Mouse (Mus musculus) neural tube, embryonic 12.5 days (tissue): ENCODE results near the gene Rnf227. TPM values are rescaled to one million over a fixed set of nuclear protein-coding genes. Genes with fewer than 3 reads are reported as not detected.
"Not testable (repeated sequence)": the region's sequence is repeated elsewhere in the genome, so short reads cannot be mapped to it uniquely, and the experiment has no call there.

Source experiments
- ATAC-seq: fragments of 200-750 bp; cut with Nextera tagmentation; 2 replicates; pipeline ENCODE4 v1.8.0; 2017; ENCODE audit warnings: low read depth, mild to moderate bottlenecking, moderate TSS enrichment, moderate library complexity; ENCODE audit not compliant: low FRiP score
- H3K27ac ChIP-seq: fragments of 300-500 bp; sonication (generic); 2 replicates; pipeline ENCODE4 v1.5.1; 2016
- H3K27me3 ChIP-seq: fragments of 300-500 bp; sonication (generic); replicated peaks from 2 replicates; pipeline ENCODE4 v1.6.1; 2016; ENCODE audit warnings: mild to moderate bottlenecking
- H3K36me3 ChIP-seq: fragments of 300-500 bp; sonication (generic); 2 replicates; pipeline ENCODE4 v1.6.1; 2016; ENCODE audit warnings: mild to moderate bottlenecking
- H3K4me1 ChIP-seq: fragments of 300-500 bp; sonication (generic); 2 replicates; pipeline ENCODE4 v1.6.1; 2016
- H3K4me2 ChIP-seq: fragments of 300-500 bp; sonication (generic); replicated peaks from 2 replicates; pipeline ENCODE4 v1.6.1; 2016; ENCODE audit warnings: mild to moderate bottlenecking
- H3K4me3 ChIP-seq: fragments of 300-500 bp; sonication (generic); 2 replicates; pipeline ENCODE4 v1.5.1; 2016
- H3K9ac ChIP-seq: fragments of 300-500 bp; sonication (generic); 2 replicates; pipeline ENCODE4 v1.6.1; 2016; ENCODE audit warnings: mild to moderate bottlenecking
- H3K9me3 ChIP-seq: fragments of 300-500 bp; sonication (generic); 2 replicates; pipeline ENCODE4 v1.6.1; 2016; ENCODE audit warnings: mild to moderate bottlenecking
- WGBS: fragments of 180-500 bp; shearing (Covaris S2); methylation state at CpG from one replicate; pipeline ENCODE4 v1.1.7; 2016; 5-methylcytosine and 5-hydroxymethylcytosine counted together
- polyA plus RNA-seq: library from polyadenylated mRNA; unstranded; fragments of >200 nt; fragmentation: Nextera tagmentation; extraction: Ambion mirVana; gene quantifications from 2 replicates; pipeline ENCODE4 v1.2.1, GENCODE M21; 2016

The Rnf227 gene
- 51.3 and 58.6 TPM in 2 replicates for polyA plus RNA-seq

DNA sequence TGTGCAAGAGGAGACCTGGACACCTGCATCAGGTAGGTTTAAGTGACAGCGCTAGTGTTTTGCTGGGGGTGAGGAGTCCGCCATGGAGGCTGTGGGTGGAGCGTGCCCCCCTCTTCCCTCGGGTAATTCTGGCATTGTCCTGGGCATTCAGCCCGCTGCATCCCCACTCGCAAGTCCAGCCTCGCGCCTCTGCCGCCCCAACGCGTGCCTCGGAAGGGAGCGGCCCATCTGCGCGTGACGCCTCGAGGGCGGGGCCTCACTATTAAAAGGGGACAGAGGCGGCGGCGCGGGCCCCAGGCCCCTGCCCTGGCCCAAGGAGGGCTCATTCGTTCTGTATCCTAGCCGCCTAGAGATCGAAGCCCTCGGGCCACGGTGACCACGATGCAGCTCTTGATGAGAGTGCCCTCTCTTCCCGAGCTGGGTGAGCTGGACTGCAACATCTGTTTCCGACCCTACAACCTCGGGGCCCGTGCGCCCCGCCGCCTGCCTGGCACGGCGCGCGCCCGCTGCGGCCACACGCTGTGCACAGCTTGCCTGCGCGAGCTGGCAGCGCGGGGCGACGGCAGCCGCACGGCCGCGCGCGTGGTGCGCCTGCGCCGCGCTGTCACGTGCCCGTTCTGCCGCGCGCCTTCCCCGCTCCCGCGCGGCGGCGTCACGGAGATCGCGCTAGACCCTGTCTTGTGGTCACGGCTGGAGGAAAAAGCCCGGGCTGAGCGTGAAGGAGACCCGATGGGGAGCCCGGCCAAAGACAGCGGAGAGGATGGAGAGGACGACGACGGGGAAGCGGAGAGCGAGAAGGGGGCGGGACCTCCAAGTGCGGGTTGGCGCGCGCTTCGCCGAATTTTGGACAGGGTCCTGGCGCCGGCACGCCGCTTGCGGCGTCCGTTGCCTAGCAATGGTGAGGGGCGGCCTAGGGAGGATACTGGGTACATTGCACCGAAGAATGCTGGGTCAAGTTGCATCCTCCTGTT lies at the start of gene Rnf227:
Gene Rnf227, plus strand, starts transcription at position 301 of the 971 bp plus-strand sequence.
- 2% methylated on average over 99 of the region's 99 CpGs for WGBS
- peak within 1 kb of the TSS; percentile 72; the same call in 1 of the 2 replicates for H3K27ac ChIP-seq
- ATAC-seq = peak; percentile 90
- H3K4me1 ChIP-seq = peaks cover 17% of the 10 kb centered on the region
- H3K9ac ChIP-seq = peak within 1 kb of the TSS; percentile 72
- H3K27me3 ChIP-seq = peaks cover 3% of the 10 kb centered on the region; the same call in 1 of the 2 replicates
- H3K4me2 ChIP-seq = peak within 1 kb of the TSS; percentile 80
- H3K36me3 ChIP-seq = peaks cover 29% of the 10 kb centered on the region
- H3K9me3 ChIP-seq = no peaks in the 10 kb centered on the region
- H3K4me3 ChIP-seq = peak within 1 kb of the TSS; percentile 57

DNA sequence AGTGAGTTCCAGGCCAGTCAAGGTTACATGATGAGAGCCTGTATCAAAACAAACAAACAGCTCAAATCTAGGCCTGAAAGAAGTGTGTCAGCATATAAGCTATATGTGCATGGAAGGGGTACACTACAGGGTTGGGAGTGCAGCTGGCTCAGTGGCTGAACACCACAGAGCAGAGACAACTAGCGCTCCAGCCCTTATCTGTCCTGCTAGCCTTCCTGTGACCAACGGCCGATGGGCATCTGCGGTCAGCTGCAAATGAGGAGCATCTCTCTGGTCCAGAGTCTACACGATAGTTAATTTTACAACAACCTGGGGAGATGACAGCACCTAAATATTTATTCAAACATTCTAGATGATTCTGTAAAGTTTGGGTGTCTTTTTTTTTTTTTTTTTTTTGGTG lies 49.1 kb upstream of the Rnf227 start:
- Histone ChIP-seq H3K36me3 (no peaks in the 10 kb centered on the region), H3K9ac (no peak overlapping the region), H3K4me3 (no peak overlapping the region), H3K4me1 (no peaks in the 10 kb centered on the region), H3K4me2 (no peak overlapping the region), H3K27ac (no peak overlapping the region), H3K9me3 (no peaks in the 10 kb centered on the region), H3K27me3 (no peaks in the 10 kb centered on the region)
- no peak for ATAC-seq
- 95% methylated on average over 5 of the region's 5 CpGs for WGBS

DNA sequence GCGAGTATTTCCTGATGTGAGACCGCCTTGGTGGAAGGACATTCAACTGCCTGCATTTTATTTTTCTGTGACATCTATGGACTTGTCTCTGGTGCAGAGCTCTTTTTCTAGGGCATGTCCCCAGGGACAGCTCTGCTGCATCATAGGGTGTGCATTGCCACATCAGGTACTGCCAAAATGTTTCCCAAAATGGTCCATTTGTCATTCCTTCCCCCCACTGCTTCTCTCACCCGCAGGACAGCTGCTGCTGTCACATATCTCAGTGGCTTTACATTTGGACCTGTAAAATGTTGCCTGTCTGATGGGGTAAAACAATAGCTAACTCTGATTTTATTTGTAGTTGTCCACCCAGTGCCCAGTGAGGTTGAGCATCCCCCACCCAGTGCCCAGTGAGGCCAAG lies 45.0 kb upstream of the Rnf227 start:
- Histone ChIP-seq H3K9me3 (no peaks in the 10 kb centered on the region), H3K4me1 (no peaks in the 10 kb centered on the region), H3K36me3 (peaks cover 15% of the 10 kb centered on the region), H3K4me2 (no peak overlapping the region), H3K9ac (no peak overlapping the region), H3K27me3 (no peaks in the 10 kb centered on the region), H3K4me3 (no peak overlapping the region), H3K27ac (no peak overlapping the region)
- 95% methylated on average over 3 of the region's 3 CpGs for WGBS
- no peak for ATAC-seq

DNA sequence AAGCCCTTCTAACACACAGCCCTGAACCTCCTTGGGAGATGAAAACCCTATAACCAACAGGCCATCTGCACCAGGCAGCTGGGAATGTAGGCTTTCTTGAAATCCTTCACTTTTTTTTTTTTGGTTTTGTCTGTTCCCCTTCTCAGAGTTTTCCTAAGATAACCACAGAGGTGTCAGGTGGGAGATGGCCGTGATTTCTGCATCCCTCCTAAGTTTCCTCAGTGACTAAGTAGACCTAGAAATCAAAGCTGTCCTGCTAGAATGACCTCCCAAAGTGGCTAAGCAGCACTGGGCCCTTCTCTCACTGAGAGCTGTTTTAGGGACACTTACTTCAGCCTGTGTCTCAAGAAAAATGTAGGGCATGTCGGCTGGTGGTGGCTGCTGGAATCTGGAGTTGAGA lies 42.5 kb upstream of the Rnf227 start:
- ATAC-seq = no peak
- Histone ChIP-seq H3K4me1 (no peaks in the 10 kb centered on the region), H3K4me3 (no peak overlapping the region), H3K9me3 (no peaks in the 10 kb centered on the region), H3K27me3 (no peaks in the 10 kb centered on the region), H3K27ac (no peak overlapping the region), H3K4me2 (no peak overlapping the region), H3K9ac (no peak overlapping the region), H3K36me3 (peaks cover 37% of the 10 kb centered on the region)
- 85% methylated on average over 2 of the region's 2 CpGs for WGBS

DNA sequence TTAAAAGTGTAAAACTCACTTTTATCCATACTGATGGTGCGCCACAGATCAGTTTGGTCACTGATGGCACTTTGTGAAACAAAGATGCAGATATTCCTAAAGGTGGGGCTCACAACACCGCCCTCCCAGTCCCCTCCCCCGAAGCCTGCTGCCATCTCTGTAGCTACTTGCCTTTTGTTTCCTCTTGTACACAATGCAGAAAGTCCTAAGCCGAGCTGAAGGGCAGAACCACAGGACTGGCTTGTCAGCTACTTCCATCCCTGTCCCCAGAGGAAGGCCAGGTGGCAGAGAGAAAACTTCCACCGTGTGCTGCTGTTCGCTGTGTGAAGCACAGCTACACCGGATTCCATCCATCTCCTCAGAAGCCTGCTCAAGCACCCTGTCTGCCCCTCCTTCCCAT lies 42.0 kb upstream of the Rnf227 start:
- 79% methylated on average over 7 of the region's 7 CpGs for WGBS
- Histone ChIP-seq H3K9ac (no peak overlapping the region), H3K4me2 (no peak overlapping the region), H3K4me1 (no peaks in the 10 kb centered on the region), H3K36me3 (peaks cover 42% of the 10 kb centered on the region), H3K9me3 (no peaks in the 10 kb centered on the region), H3K27me3 (no peaks in the 10 kb centered on the region), H3K27ac (no peak overlapping the region), H3K4me3 (no peak overlapping the region)
- no peak for ATAC-seq

DNA sequence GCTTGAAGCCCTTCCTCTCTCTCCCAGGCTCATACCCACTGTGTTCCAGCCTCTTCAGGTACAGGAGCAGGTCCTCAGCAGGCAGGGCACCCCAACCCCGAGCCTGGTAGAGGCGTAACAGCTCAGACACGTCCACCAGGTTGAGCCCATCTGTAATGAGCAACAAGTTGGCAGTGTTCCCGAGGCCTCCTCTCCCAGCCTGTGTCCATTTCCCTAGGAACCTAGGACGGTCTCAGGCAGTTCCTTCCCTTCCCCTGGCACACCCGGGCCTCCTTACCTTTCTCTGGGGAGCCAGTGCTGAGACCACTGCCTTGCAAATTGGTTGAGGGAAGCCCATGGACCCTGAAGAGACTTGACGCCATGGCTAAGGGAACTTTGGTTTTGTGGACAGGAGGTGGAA lies 37.4 kb upstream of the Rnf227 start:
- no peak overlapping the region for H3K27ac ChIP-seq
- WGBS = 89% methylated on average over 7 of the region's 7 CpGs
- peaks cover 79% of the 10 kb centered on the region for H3K36me3 ChIP-seq

DNA sequence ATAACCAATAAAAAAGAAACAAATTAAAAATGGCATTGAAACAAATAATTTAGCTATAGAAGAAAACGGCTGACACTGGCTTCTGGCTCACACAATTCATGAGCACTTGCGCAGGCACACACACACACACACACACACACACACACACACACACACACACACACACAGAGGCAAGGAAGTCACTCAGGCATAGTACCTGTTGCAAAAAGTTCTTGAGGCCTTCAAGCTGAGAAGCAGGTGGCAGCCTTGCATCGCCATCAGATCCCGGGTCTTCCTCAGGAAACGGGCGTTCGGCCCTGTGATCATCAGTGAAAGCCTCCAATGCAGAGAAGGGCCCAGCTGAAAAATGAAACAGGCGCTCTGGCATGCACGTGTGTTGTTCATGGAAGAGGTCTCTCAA lies 35.0 kb upstream of the Rnf227 start:
- 91% methylated on average over 9 of the region's 9 CpGs for WGBS
- no peaks in the 10 kb centered on the region for H3K27me3 ChIP-seq
- no peak overlapping the region for H3K4me3 ChIP-seq
- H3K27ac ChIP-seq = no peak overlapping the region
- no peaks in the 10 kb centered on the region for H3K9me3 ChIP-seq
- H3K4me2 ChIP-seq = no peak overlapping the region
- no peaks in the 10 kb centered on the region for H3K4me1 ChIP-seq
- peaks cover 90% of the 10 kb centered on the region for H3K36me3 ChIP-seq
- no peak for ATAC-seq
- no peak overlapping the region for H3K9ac ChIP-seq

More for the DNA sequence above, 37.4 kb upstream of the Rnf227 start:
- no peaks in the 10 kb centered on the region for H3K27me3 ChIP-seq
- no peak overlapping the region for H3K4me2 ChIP-seq
- no peaks in the 10 kb centered on the region for H3K4me1 ChIP-seq
- H3K4me3 ChIP-seq = no peak overlapping the region
- no peak for ATAC-seq
- H3K9me3 ChIP-seq = no peaks in the 10 kb centered on the region
- H3K9ac ChIP-seq = no peak overlapping the region

DNA sequence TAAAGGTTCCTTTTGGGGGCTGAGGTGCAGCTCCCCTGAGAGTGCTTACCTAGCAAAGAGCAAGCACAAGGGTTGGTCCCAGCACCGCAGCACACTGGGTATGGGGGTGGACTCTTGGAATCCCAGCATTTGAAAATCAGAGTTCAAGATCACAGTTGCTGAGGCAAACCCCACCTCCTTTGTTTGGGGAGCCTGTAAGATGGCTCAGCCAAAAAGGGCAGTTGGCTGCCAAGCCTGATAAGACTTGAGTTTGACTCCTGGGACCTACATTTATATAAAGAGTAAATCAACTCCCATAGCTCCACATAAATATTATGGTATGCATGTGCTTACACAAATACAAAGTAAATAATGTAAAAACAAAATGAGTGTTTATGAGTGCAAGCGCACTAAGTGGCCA lies 34.2 kb upstream of the Rnf227 start:
- 94% methylated on average over 2 of the region's 2 CpGs for WGBS
- H3K27ac ChIP-seq = no peak overlapping the region
- no peaks in the 10 kb centered on the region for H3K9me3 ChIP-seq
- H3K27me3 ChIP-seq = no peaks in the 10 kb centered on the region
- ATAC-seq = no peak
- no peaks in the 10 kb centered on the region for H3K4me1 ChIP-seq
- no peak overlapping the region for H3K9ac ChIP-seq
- H3K36me3 ChIP-seq = peaks cover 91% of the 10 kb centered on the region
- no peak overlapping the region for H3K4me2 ChIP-seq
- no peak overlapping the region for H3K4me3 ChIP-seq

DNA sequence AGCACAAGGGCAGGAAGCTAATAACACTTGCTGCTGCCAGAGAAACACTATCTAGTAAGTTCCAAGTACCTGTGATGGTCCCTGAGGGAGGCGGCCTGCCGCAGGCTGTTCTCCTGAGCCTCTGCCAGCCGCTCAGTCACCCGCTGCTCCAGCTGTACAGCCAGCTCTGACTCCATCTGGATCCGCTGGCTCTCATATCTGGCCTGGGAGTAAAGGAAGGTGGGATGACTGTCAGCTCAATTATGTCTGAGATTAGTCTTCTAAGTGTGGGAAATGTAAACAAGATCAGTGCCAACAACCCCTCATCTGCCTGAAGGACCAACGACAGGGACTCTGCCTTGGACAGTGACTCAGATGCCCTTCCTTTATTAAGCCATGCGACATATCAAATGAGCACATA lies 29.0 kb upstream of the Rnf227 start:
- no peak overlapping the region for H3K4me2 ChIP-seq
- H3K9ac ChIP-seq = no peak overlapping the region; the same call in 1 of the 2 replicates
- peaks cover 92% of the 10 kb centered on the region for H3K36me3 ChIP-seq
- no peaks in the 10 kb centered on the region for H3K9me3 ChIP-seq
- no peak overlapping the region for H3K4me3 ChIP-seq
- ATAC-seq = no peak
- H3K27me3 ChIP-seq = no peaks in the 10 kb centered on the region
- no peaks in the 10 kb centered on the region for H3K4me1 ChIP-seq
- WGBS = 83% methylated on average over 7 of the region's 7 CpGs
- no peak overlapping the region for H3K27ac ChIP-seq

DNA sequence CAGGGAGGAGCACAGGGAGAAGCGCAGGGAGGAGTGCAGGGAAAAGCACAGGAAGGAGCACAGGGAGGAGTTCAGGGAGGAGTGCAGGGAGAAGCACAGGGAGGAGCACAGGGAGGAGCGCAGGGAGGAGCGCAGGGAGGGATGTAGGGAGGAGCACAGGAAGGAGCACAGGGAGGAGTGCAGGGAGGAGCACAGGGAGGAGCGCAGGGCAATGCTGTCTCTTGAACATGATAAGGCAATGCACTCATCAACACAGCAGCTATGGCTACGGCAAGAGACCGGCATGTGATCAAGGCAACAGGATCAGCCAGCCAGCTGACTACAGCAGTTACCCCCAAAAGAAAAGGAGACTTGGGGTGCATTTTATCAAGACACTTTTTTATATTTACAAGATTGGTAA lies 23.9 kb upstream of the Rnf227 start:
- no peak overlapping the region for H3K4me2 ChIP-seq
- no peaks in the 10 kb centered on the region for H3K9me3 ChIP-seq
- H3K4me3 ChIP-seq = no peak overlapping the region
- no peak for ATAC-seq
- no peaks in the 10 kb centered on the region for H3K4me1 ChIP-seq
- peaks cover 78% of the 10 kb centered on the region for H3K36me3 ChIP-seq
- H3K9ac ChIP-seq = no peak overlapping the region
- no peak overlapping the region for H3K27ac ChIP-seq
- WGBS = 98% methylated on average over 6 of the region's 6 CpGs
- H3K27me3 ChIP-seq = no peaks in the 10 kb centered on the region

DNA sequence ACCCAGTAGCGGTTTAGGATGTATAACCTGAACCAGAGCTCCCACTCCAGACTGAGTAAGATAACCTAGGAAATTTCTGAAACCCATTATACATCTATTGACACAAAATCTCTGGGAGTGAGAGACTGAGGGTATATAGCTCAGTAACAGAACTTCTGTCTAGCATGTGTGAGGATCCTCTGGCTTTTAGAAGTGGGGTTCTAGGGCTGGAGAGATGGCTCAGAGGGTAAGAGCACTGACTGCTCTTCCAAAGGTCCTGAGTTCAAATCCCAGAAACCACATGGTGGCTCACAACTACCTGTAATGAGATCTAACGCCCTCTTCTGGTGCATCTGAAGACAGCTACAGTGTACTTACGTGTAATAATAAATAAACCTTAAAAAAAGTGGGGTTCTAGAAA lies 22.3 kb upstream of the Rnf227 start:
- Histone ChIP-seq H3K36me3 (peaks cover 65% of the 10 kb centered on the region), H3K4me1 (peaks cover 15% of the 10 kb centered on the region)
- H3K27ac ChIP-seq, H3K9me3 ChIP-seq, ATAC-seq, H3K4me2 ChIP-seq, H3K4me3 ChIP-seq, H3K9ac ChIP-seq, H3K27me3 ChIP-seq: not testable (repeated sequence)
- WGBS = 91% methylated on average over 3 of the region's 3 CpGs

DNA sequence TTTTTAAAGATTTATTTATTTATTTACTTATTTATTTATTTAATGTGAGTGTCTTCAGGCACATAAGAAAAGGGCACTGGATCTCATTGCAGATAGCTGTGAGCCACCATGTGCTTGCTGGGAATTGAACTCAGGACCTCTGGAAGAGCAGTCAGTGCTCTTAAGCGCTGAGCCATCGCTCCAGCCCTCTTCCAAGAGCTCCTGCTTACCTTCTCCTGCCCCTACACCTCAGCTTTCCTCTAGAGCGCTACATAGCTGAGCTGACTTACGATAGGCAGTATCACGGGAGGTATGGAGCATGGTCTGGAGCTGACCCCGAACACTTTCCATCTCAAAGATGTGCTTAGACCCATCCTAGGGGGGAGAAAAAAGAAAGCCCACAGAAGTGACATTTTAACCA lies 18.7 kb upstream of the Rnf227 start:
- ATAC-seq = no peak
- Histone ChIP-seq H3K4me2 (peak overlapping the region; percentile 90), H3K36me3 (peaks cover 33% of the 10 kb centered on the region), H3K4me1 (peaks cover 36% of the 10 kb centered on the region), H3K9ac (no peak overlapping the region), H3K4me3 (no peak overlapping the region), H3K27me3 (peaks cover 1% of the 10 kb centered on the region; the same call in 1 of the 2 replicates), H3K9me3 (no peaks in the 10 kb centered on the region), H3K27ac (no peak overlapping the region)
- 93% methylated on average over 6 of the region's 6 CpGs for WGBS
